In the genomic region with DNA sequence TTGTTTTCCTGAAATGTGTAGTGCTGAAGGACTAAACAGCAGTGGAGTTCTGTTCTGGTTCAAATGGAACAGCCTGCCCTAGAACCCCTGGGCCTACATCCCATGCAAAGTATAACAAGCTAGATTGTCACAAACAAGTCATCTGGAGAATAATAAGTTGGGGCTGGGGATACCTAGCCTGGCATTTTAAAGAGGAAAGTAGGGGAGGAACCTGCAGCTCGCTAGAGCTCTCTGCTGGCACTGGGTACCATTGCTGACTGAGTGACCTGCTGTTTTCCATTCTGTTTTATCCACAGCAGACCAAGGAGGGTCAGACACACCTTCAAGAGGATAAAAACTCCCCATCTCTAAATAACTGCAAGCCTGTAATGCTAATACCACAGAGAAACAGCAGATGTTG, we compare ENCODE assay signal across 9 mouse cellular contexts. TPM values are rescaled to one million over a fixed set of nuclear protein-coding genes. Genes with fewer than 3 reads are reported as not detected.
A peak's percentile ranks its signal among the peaks of the same experiment; 100 is the strongest.
DNase-seq lines count a peak whose midpoint lies in the region; ATAC-seq and TF ChIP-seq lines count a peak whose summit lies in the region.
"Had no signal": no experiment of that assay in that cellular context is flagged by ENCODE, and none has a peak within 500 bp of the region (broad histone marks: within the 10 kb centered on the region; RNA-seq: fewer than 3 reads in every experiment).

No protein-coding gene starts in this region.

- 57% methylated on average over 1 of the region's 1 CpGs for WGBS in heart, adult 2 months
- 33% methylated on average over 1 of the region's 1 CpGs for WGBS in forebrain, embryonic 14.5 days

- H3K9me3 ChIP-seq in ES-E14 (ENCODE audit: control insufficient read depth, insufficient read depth, low read depth, low read length): no peaks in the 10 kb centered on the region
- H3K9me3 ChIP-seq in forebrain, embryonic 14.5 days (replicated peaks; ENCODE audit: control insufficient read depth, low read length): no peaks in the 10 kb centered on the region

- no peak overlapping the region for H3K27ac ChIP-seq in heart, adult 2 months
- H3K27ac ChIP-seq in ES-E14 (ENCODE audit: insufficient read depth, low read depth, low read length, poor library complexity, severe bottlenecking): no peak overlapping the region
- H3K27ac ChIP-seq in forebrain, embryonic 14.5 days (ENCODE audit: low read depth, low read length): no peak overlapping the region

- H3K9ac ChIP-seq in heart, adult 2 months (ENCODE audit: low read depth, low read length): no peak overlapping the region
- H3K9ac ChIP-seq in ES-E14 (ENCODE audit: insufficient read depth, low read depth, low read length, poor library complexity, severe bottlenecking): no peak overlapping the region
- H3K9ac ChIP-seq in forebrain, embryonic 14.5 days (ENCODE audit: low read length): no peak overlapping the region

- no peak for ATAC-seq in forebrain, embryonic 14.5 days

- no peaks in the 10 kb centered on the region for H3K79me2 ChIP-seq in heart, adult 2 months (replicated peaks; ENCODE audit: control insufficient read depth, insufficient read depth, low read length)

- no peaks in the 10 kb centered on the region for H3K27me3 ChIP-seq in heart, adult 2 months (ENCODE audit: control insufficient read depth, insufficient read depth, low read length)
- no peaks in the 10 kb centered on the region for H3K27me3 ChIP-seq in forebrain, embryonic 14.5 days (replicated peaks; ENCODE audit: control insufficient read depth, insufficient read depth, low read length)

- in situ Hi-C loops in ES-E14 (cut with MboI; ENCODE audit: low sequenced_read_pairs in 2 of 2, unreplicated experiment in 2 of 2): no loop called here

- DNase-seq in heart, adult 2 months: no peak
- no peak for DNase-seq in heart, adult 8-10 months (ENCODE audit: low spot score)
- DNase-seq in lung, postnatal 10 days: peak; percentile 25
- DNase-seq in lung, postnatal 25 days (ENCODE audit: low spot score): no peak
- DNase-seq in ES-E14 (ENCODE audit: low read depth, low spot score): peak; percentile 16
- peak; percentile 46 for DNase-seq in c-Kit-positive CD71-negative TER-119-negative erythroid progenitor cells, embryonic 14.5 days (ENCODE audit: low read depth)
- no peak for DNase-seq in forebrain, embryonic 14.5 days (ENCODE audit: low spot score)
- no peak for DNase-seq in ovary, adult 18-20 months (ENCODE audit: low spot score)
- DNase-seq: gastrocnemius, postnatal 25 days had no signal

- no peak overlapping the region for H3K4me2 ChIP-seq in forebrain, embryonic 14.5 days (ENCODE audit: low read length)

- TF ChIP-seq CTCF in heart, adult 2 months (IDR thresholded peaks at IDR 0.05): peak; percentile 59

- intact Hi-C loops in heart, adult 2 months (cut with DNase I): no loop called here

- no peak for TF ChIP-seq POLR2A in heart, adult 2 months (IDR thresholded peaks at IDR 0.05; ENCODE audit: insufficient read depth, low read depth, low read length)

- no peaks in the 10 kb centered on the region for H3K36me3 ChIP-seq in heart, adult 2 months (ENCODE audit: control insufficient read depth, insufficient read depth, low read length)
- no peaks in the 10 kb centered on the region for H3K36me3 ChIP-seq in ES-E14 (ENCODE audit: control insufficient read depth, insufficient read depth, low read length, poor library complexity, severe bottlenecking)
- H3K36me3 ChIP-seq in forebrain, embryonic 14.5 days (ENCODE audit: control insufficient read depth, insufficient read depth, low read length): no peaks in the 10 kb centered on the region

- peaks cover 2% of the 10 kb centered on the region for H3K4me1 ChIP-seq in heart, adult 2 months (ENCODE audit: control insufficient read depth, insufficient read depth, low read length)
- no peaks in the 10 kb centered on the region; a peak in 1 of 4 replicates for H3K4me1 ChIP-seq in ES-E14 (ENCODE audit: control insufficient read depth in 2 of 2, insufficient read depth in 2 of 2, low read length in 2 of 2, poor library complexity in 1 of 2)
- peaks cover 5% of the 10 kb centered on the region for H3K4me1 ChIP-seq in forebrain, embryonic 14.5 days (ENCODE audit: control insufficient read depth, insufficient read depth, low read length)

- H3K4me3 ChIP-seq in heart, adult 2 months: no peak overlapping the region
- no peak overlapping the region for H3K4me3 ChIP-seq in ES-E14 (ENCODE audit: insufficient read depth in 1 of 2, low read depth in 1 of 2, low read length in 2 of 2, poor library complexity in 1 of 2, severe bottlenecking in 1 of 2)
- H3K4me3 ChIP-seq in forebrain, embryonic 14.5 days (ENCODE audit: low read depth, low read length): no peak overlapping the region

- no peak for TF ChIP-seq EP300 in heart, adult 2 months (IDR thresholded peaks at IDR 0.05; ENCODE audit: insufficient read depth, low read depth, low read length)

TF ChIP-seq in ES-E14, 5 proteins besides CTCF, POLR2A, EP300 and RAD21:
- TF ChIP-seq ZNF384 (IDR thresholded peaks at IDR 0.05; ENCODE audit: low read depth, low read length): peak; percentile 39; the same call in 1 of the 2 replicates
- TF ChIP-seq HCFC1 (IDR thresholded peaks at IDR 0.05; ENCODE audit: borderline replicate concordance, insufficient read depth, low read length): no peak

RNA-seq across cellular contexts. Expression of a gene that starts 4.5 kb away (rescaled TPM):
- total RNA-seq in heart, adult 2 months (2021): 1 to 10 TPM; 1.6 to 2.8 TPM
- polyA plus RNA-seq in heart, adult 2 months (2012; rRNA removed): 1.00 and 1.2 TPM in 2 replicates
- 1 to 10 TPM; 1.4 to 3.0 (median 2.2) TPM for total RNA-seq in heart, adult 8-10 months (2022)
- total RNA-seq in ES-E14 (2012; rRNA removed): 5.9 and 7.2 TPM in 2 replicates
- 31.2 and 32.0 TPM in 2 replicates for polyA plus RNA-seq in forebrain, embryonic 14.5 days (2014; fragmentation: Nextera tagmentation; extraction: Ambion mirVana)

RNA-seq across cellular contexts. Expression of a gene that starts 16.1 kb away (rescaled TPM):
- total RNA-seq in heart, adult 2 months (2021): 10 to 100 TPM; 74.9 to 78.1 TPM
- polyA plus RNA-seq in heart, adult 2 months (2012; rRNA removed): 33.7 and 40.4 TPM in 2 replicates
- 10 to 100 TPM; 66.9 to 90.0 (median 81.3) TPM for total RNA-seq in heart, adult 8-10 months (2022)
- 57.6 and 61.1 TPM in 2 replicates for total RNA-seq in ES-E14 (2012; rRNA removed)
- 108 and 124 TPM in 2 replicates for polyA plus RNA-seq in forebrain, embryonic 14.5 days (2014; fragmentation: Nextera tagmentation; extraction: Ambion mirVana)

RNA-seq across cellular contexts. Expression of a gene that starts 33.6 kb away (rescaled TPM):
- 10 to 100 TPM; 17.0 to 18.9 TPM for total RNA-seq in heart, adult 2 months (2021)
- polyA plus RNA-seq in heart, adult 2 months (2012; rRNA removed): 33.1 and 33.8 TPM in 2 replicates
- total RNA-seq in heart, adult 8-10 months (2022): 10 to 100 TPM; 17.3 to 19.5 (median 18.4) TPM
- total RNA-seq in ES-E14 (2012; rRNA removed): 15.0 and 21.8 TPM in 2 replicates
- 63.1 and 76.6 TPM in 2 replicates for polyA plus RNA-seq in forebrain, embryonic 14.5 days (2014; fragmentation: Nextera tagmentation; extraction: Ambion mirVana)

RNA-seq across cellular contexts. Expression of a gene that starts 38.5 kb away (rescaled TPM):
- 1 to 10 TPM; 1.6 to 1.8 TPM for total RNA-seq in heart, adult 2 months (2021)
- 2.9 and 9.0 TPM in 2 replicates for polyA plus RNA-seq in heart, adult 2 months (2012; rRNA removed)
- total RNA-seq in heart, adult 8-10 months (2022): 1 to 10 TPM in 3 of 4 experiments, under 1 TPM in 1; 0.66 to 5.4 (median 1.2) TPM
- total RNA-seq in ES-E14 (2012; rRNA removed): 0.11 and 0.18 TPM in 2 replicates
- 0.48 and 0.53 TPM in 2 replicates for polyA plus RNA-seq in forebrain, embryonic 14.5 days (2014; fragmentation: Nextera tagmentation; extraction: Ambion mirVana)

RNA-seq across cellular contexts. Expression of a gene that starts 40.9 kb away (rescaled TPM):
- total RNA-seq in heart, adult 2 months (2021): 10 to 100 TPM; 41.6 to 53.8 TPM
- polyA plus RNA-seq in heart, adult 2 months (2012; rRNA removed): 36.3 and 36.7 TPM in 2 replicates
- total RNA-seq in heart, adult 8-10 months (2022): 10 to 100 TPM; 37.8 to 61.9 (median 52.4) TPM
- total RNA-seq in ES-E14 (2012; rRNA removed): 20.1 and 20.2 TPM in 2 replicates
- polyA plus RNA-seq in forebrain, embryonic 14.5 days (2014; fragmentation: Nextera tagmentation; extraction: Ambion mirVana): 22.2 and 25.1 TPM in 2 replicates

Comparison
In these comparisons a context has a peak if more than half of its experiments do, and no peak if none do; other contexts are left out.
1. DNase-seq: peak in lung, postnatal 10 days (single experiment), ES-E14 (single experiment) and c-Kit-positive CD71-negative TER-119-negative erythroid progenitor cells, embryonic 14.5 days (single experiment); none in heart, adult 2 months (0 of 2), heart, adult 8-10 months (single experiment), lung, postnatal 25 days (single experiment), forebrain, embryonic 14.5 days (single experiment) and ovary, adult 18-20 months (single experiment).